ENCODE assay signal across 9 mouse cellular contexts in genomic region chr11:79141235-79142109, GRCm38 (mm10). TPM values are rescaled to one million over a fixed set of nuclear protein-coding genes. Genes with fewer than 3 reads are reported as not detected.
DNase-seq lines count a peak whose midpoint lies in the region; ATAC-seq and TF ChIP-seq lines count a peak whose summit lies in the region.
"Had no signal": no experiment of that assay in that cellular context is flagged by ENCODE, and none has a peak within 500 bp of the region (broad histone marks: within the 10 kb centered on the region; RNA-seq: fewer than 3 reads in every experiment).

No protein-coding gene starts in this region.

- H3ac ChIP-seq in myocyte (ENCODE audit: control insufficient read depth, insufficient read length): no peak overlapping the region

- H3K36me3 ChIP-seq in myocyte (ENCODE audit: control insufficient read depth, insufficient read depth): no peaks in the 10 kb centered on the region
- H3K36me3 ChIP-seq in midbrain, embryonic 11.5 days (ENCODE audit: control insufficient read depth, insufficient read depth, low read length): no peaks in the 10 kb centered on the region
- H3K36me3 ChIP-seq: midbrain, embryonic 15.5 days had no signal

- H3K4me3 ChIP-seq in myocyte: no peak overlapping the region
- no peak overlapping the region for H3K4me3 ChIP-seq in midbrain, embryonic 11.5 days (ENCODE audit: low read depth, low read length)
- H3K4me3 ChIP-seq: midbrain, embryonic 15.5 days had no signal

- no peaks in the 10 kb centered on the region for H3K9me3 ChIP-seq in midbrain, embryonic 11.5 days (ENCODE audit: control insufficient read depth, low read length)
- H3K9me3 ChIP-seq: midbrain, embryonic 15.5 days had no signal

- H3K27ac ChIP-seq in midbrain, embryonic 11.5 days (ENCODE audit: low read depth, low read length): no peak overlapping the region
- H3K27ac ChIP-seq: midbrain, embryonic 15.5 days had no signal

- H3K9ac ChIP-seq in midbrain, embryonic 11.5 days (ENCODE audit: low read length): no peak overlapping the region
- H3K9ac ChIP-seq: midbrain, embryonic 15.5 days had no signal

- no peaks in the 10 kb centered on the region for H3K27me3 ChIP-seq in myocyte (ENCODE audit: control insufficient read depth, insufficient read depth, insufficient read length)
- H3K27me3 ChIP-seq in midbrain, embryonic 11.5 days (ENCODE audit: control insufficient read depth, insufficient read depth, low read length): no peaks in the 10 kb centered on the region
- H3K27me3 ChIP-seq: midbrain, embryonic 15.5 days had no signal

- no peak for TF ChIP-seq POLR2A in myocyte (IDR thresholded peaks at IDR 0.05; ENCODE audit: insufficient read length, low read depth)

- 51% methylated on average over 11 of the region's 11 CpGs for WGBS in midbrain, embryonic 11.5 days

- ATAC-seq in common myeloid progenitor, adult 5-6 weeks (replicated peaks; ENCODE audit: low read depth, poor library complexity, severe bottlenecking): peak; percentile 13; the same call in 1 of the 2 replicates
- no peak for ATAC-seq in frontal cortex, adult (ENCODE audit: low TSS enrichment)
- no peak for ATAC-seq in midbrain, embryonic 11.5 days (ENCODE audit: low FRiP score)
- ATAC-seq: midbrain, embryonic 15.5 days had no signal

- peaks cover 16% of the 10 kb centered on the region for H3K79me2 ChIP-seq in myocyte (ENCODE audit: control insufficient read depth, insufficient read depth)

- peak overlapping the region; percentile 34 for H3K4me2 ChIP-seq in myocyte (ENCODE audit: low read depth)
- no peak overlapping the region for H3K4me2 ChIP-seq in midbrain, embryonic 11.5 days
- H3K4me2 ChIP-seq: midbrain, embryonic 15.5 days had no signal

- peak; percentile 56 for DNase-seq in kidney, postnatal 10 days
- DNase-seq in kidney, adult 11 months: no peak
- peak; percentile 39 for DNase-seq in heart, postnatal 4 days
- DNase-seq in midbrain, embryonic 11.5 days (ENCODE audit: low spot score, missing footprints): no peak
- DNase-seq: kidney, adult 18-20 months had no signal

- H3K4me1 ChIP-seq in midbrain, embryonic 11.5 days (ENCODE audit: control insufficient read depth, insufficient read depth, low read length): peaks cover 13% of the 10 kb centered on the region

TF ChIP-seq in myocyte, 11 proteins besides CTCF, POLR2A, EP300 and RAD21:
- no peak for TF ChIP-seq E2F4 (IDR thresholded peaks at IDR 0.05; ENCODE audit: insufficient read depth)
- TF ChIP-seq SRF (IDR thresholded peaks at IDR 0.05; ENCODE audit: control insufficient read depth, insufficient read length, low read depth): no peak
- no peak for TF ChIP-seq MAX (IDR thresholded peaks at IDR 0.05; ENCODE audit: low read depth)
- no peak for TF ChIP-seq REST (IDR thresholded peaks at IDR 0.05; ENCODE audit: insufficient read depth, insufficient read length)
- no peak for TF ChIP-seq MYOG (IDR thresholded peaks at IDR 0.05; ENCODE audit: control insufficient read depth in 1 of 3, insufficient read depth in 1 of 3, insufficient read length in 2 of 3, low read depth in 2 of 3)
- TF ChIP-seq CEBPB (IDR thresholded peaks at IDR 0.05; ENCODE audit: insufficient read depth, poor library complexity, severe bottlenecking): no peak
- TF ChIP-seq MYOD1 (IDR thresholded peaks at IDR 0.05; ENCODE audit: control insufficient read depth in 1 of 3, insufficient read length in 2 of 3, low read depth in 2 of 3): no peak

RNA-seq across cellular contexts. Expression of gene Ksr1, which starts 4.7 kb away (rescaled TPM):
- total RNA-seq in common myeloid progenitor, adult 5-6 weeks (2017): 7.4 and 7.9 TPM in 2 replicates
- total RNA-seq in heart, postnatal 4 days (2021): 10 to 100 TPM; 14.6 to 15.8 TPM
- 20.6 TPM for polyA plus RNA-seq in myocyte (2012; fragmentation: generic; extraction: Trizol)
- 2.4 and 3.3 TPM in 2 replicates for polyA plus RNA-seq in midbrain, embryonic 11.5 days (2014; fragmentation: Nextera tagmentation; extraction: Ambion mirVana)

Comparison
In these comparisons a context has a peak if more than half of its experiments do, and no peak if none do; other contexts are left out.
1. DNase-seq: peak in kidney, postnatal 10 days (single experiment) and heart, postnatal 4 days (single experiment); none in kidney, adult 11 months (single experiment) and midbrain, embryonic 11.5 days (single experiment).